Mouse (Mus musculus): ENCODE results near the gene Yme1l1. TPM values are rescaled to one million over a fixed set of nuclear protein-coding genes. Genes with fewer than 3 reads are reported as not detected.
A peak's percentile ranks its signal among the peaks of the same experiment; 100 is the strongest.

The Yme1l1 gene
- 56.0 and 71.0 TPM in 2 replicates for polyA plus RNA-seq (2016; fragmentation: Nextera tagmentation; extraction: Ambion mirVana)

- Histone ChIP-seq H3K27me3 (ENCODE audit: insufficient read depth, poor library complexity, severe bottlenecking) (no peaks in the 10 kb centered on the region), H3K9me3 (no peaks in the 10 kb centered on the region), H3K4me3 (peak within 1 kb of the TSS; percentile 80), H3K4me1 (replicated peaks) (peaks cover 33% of the 10 kb centered on the region), H3K36me3 (peaks cover 19% of the 10 kb centered on the region), H3K27ac (peak within 1 kb of the TSS; percentile 95)
- DNase-seq (ENCODE audit: low spot score): peak; percentile 97
- WGBS: under 1% methylated on average over 61 of the region's 61 CpGs
Observed at GRCm38 (mm10) chr2:23155777-23156607, at the start of gene Yme1l1, which contains the start of gene Mastl. Gene Yme1l1, plus strand, starts transcription at chr2:23156369. Gene Mastl, minus strand, starts transcription at chr2:23156024.

- H3K4me1 ChIP-seq (replicated peaks): no peaks in the 10 kb centered on the region
- H3K36me3 ChIP-seq: peaks cover 72% of the 10 kb centered on the region
- DNase-seq (ENCODE audit: low spot score): no peak
- H3K9me3 ChIP-seq: no peaks in the 10 kb centered on the region
- H3K27me3 ChIP-seq (ENCODE audit: insufficient read depth, poor library complexity, severe bottlenecking): no peaks in the 10 kb centered on the region
- H3K27ac ChIP-seq: no peak overlapping the region
- H3K4me3 ChIP-seq: no peak overlapping the region
Observed at GRCm38 (mm10) chr2:23119573-23119972, 36.6 kb upstream of the Yme1l1 start.

GRCm38 (mm10) chr2:23155199-23155621 is 959 bp upstream of the Yme1l1 start:
- H3K27me3 ChIP-seq (ENCODE audit: insufficient read depth, poor library complexity, severe bottlenecking): no peaks in the 10 kb centered on the region

GRCm38 (mm10) chr2:23156608-23157081 is 476 bp downstream of the Yme1l1 start:
- H3K27ac ChIP-seq: peak overlapping the region; percentile 95
- peaks cover 33% of the 10 kb centered on the region for H3K4me1 ChIP-seq (replicated peaks)
- no peaks in the 10 kb centered on the region for H3K9me3 ChIP-seq
- H3K36me3 ChIP-seq: peaks cover 22% of the 10 kb centered on the region
- no peaks in the 10 kb centered on the region for H3K27me3 ChIP-seq (ENCODE audit: insufficient read depth, poor library complexity, severe bottlenecking)
- H3K4me3 ChIP-seq: peak overlapping the region; percentile 80
- under 1% methylated on average over 17 of the region's 17 CpGs for WGBS
- no peak for DNase-seq (ENCODE audit: low spot score)

More at GRCm38 (mm10) chr2:23155199-23155621, 959 bp upstream of the Yme1l1 start:
- peak overlapping the region; percentile 95 for H3K27ac ChIP-seq
- no peak for DNase-seq (ENCODE audit: low spot score)
- peaks cover 22% of the 10 kb centered on the region for H3K36me3 ChIP-seq
- H3K4me1 ChIP-seq (replicated peaks): peaks cover 33% of the 10 kb centered on the region
- H3K4me3 ChIP-seq: peak overlapping the region; percentile 80
- no peaks in the 10 kb centered on the region for H3K9me3 ChIP-seq
- 9% methylated on average over 5 of the region's 5 CpGs for whole genome bisulfite sequencing

- WGBS: 90% methylated on average over 3 of the region's 3 CpGs
- Histone ChIP-seq H3K9me3 (no peaks in the 10 kb centered on the region), H3K27ac (no peak overlapping the region), H3K4me1 (replicated peaks) (no peaks in the 10 kb centered on the region), H3K36me3 (peaks cover 97% of the 10 kb centered on the region), H3K4me3 (no peak overlapping the region), H3K27me3 (ENCODE audit: insufficient read depth, poor library complexity, severe bottlenecking) (no peaks in the 10 kb centered on the region)
- no peak for DNase-seq (ENCODE audit: low spot score)
Observed at GRCm38 (mm10) chr2:23172305-23172704, 16.1 kb downstream of the Yme1l1 start.

- H3K4me1 ChIP-seq (replicated peaks): no peaks in the 10 kb centered on the region
- H3K9me3 ChIP-seq: no peaks in the 10 kb centered on the region
- H3K36me3 ChIP-seq: peaks cover 95% of the 10 kb centered on the region
- WGBS: 90% methylated on average over 1 of the region's 1 CpGs
- H3K27me3 ChIP-seq (ENCODE audit: insufficient read depth, poor library complexity, severe bottlenecking): no peaks in the 10 kb centered on the region
- no peak overlapping the region for H3K27ac ChIP-seq
- no peak for DNase-seq (ENCODE audit: low spot score)
- no peak overlapping the region for H3K4me3 ChIP-seq
Observed at GRCm38 (mm10) chr2:23194366-23194765, 38.2 kb downstream of the Yme1l1 start.

- Histone ChIP-seq H3K9me3 (no peaks in the 10 kb centered on the region), H3K27me3 (ENCODE audit: insufficient read depth, poor library complexity, severe bottlenecking) (no peaks in the 10 kb centered on the region), H3K36me3 (peaks cover 47% of the 10 kb centered on the region), H3K4me3 (no peak overlapping the region), H3K27ac (no peak overlapping the region), H3K4me1 (replicated peaks) (peaks cover 5% of the 10 kb centered on the region)
- DNase-seq (ENCODE audit: low spot score): no peak
- 90% methylated on average over 1 of the region's 1 CpGs for WGBS
Observed at GRCm38 (mm10) chr2:23201034-23201433, 44.9 kb downstream of the Yme1l1 start.

GRCm38 (mm10) chr2:23202900-23203670 is 46.9 kb downstream of the Yme1l1 start:
- WGBS: 64% methylated on average over 15 of the region's 15 CpGs
- no peaks in the 10 kb centered on the region for H3K9me3 ChIP-seq
- no peak overlapping the region for H3K27ac ChIP-seq
- no peak for DNase-seq (ENCODE audit: low spot score)
- H3K27me3 ChIP-seq (ENCODE audit: insufficient read depth, poor library complexity, severe bottlenecking): no peaks in the 10 kb centered on the region
- H3K4me3 ChIP-seq: no peak overlapping the region
- H3K4me1 ChIP-seq (replicated peaks): peaks cover 5% of the 10 kb centered on the region
- peaks cover 29% of the 10 kb centered on the region for H3K36me3 ChIP-seq

GRCm38 (mm10) chr2:23207070-23207526 is 50.9 kb downstream of the Yme1l1 start, which contains the start of gene 4931423N10Rik:
Gene 4931423N10Rik, plus strand, starts transcription at chr2:23207476.
- Histone ChIP-seq H3K27ac (no peak within 1 kb of the TSS), H3K4me3 (no peak within 1 kb of the TSS), H3K9me3 (no peaks in the 10 kb centered on the region), H3K27me3 (ENCODE audit: insufficient read depth, poor library complexity, severe bottlenecking) (no peaks in the 10 kb centered on the region), H3K36me3 (no peaks in the 10 kb centered on the region), H3K4me1 (replicated peaks) (peaks cover 5% of the 10 kb centered on the region)
- WGBS: 79% methylated on average over 15 of the region's 15 CpGs
- DNase-seq (ENCODE audit: low spot score): no peak

GRCm38 (mm10) chr2:23213661-23214060 is 57.5 kb downstream of the Yme1l1 start:
- no peak overlapping the region for H3K27ac ChIP-seq
- H3K4me1 ChIP-seq (replicated peaks): no peaks in the 10 kb centered on the region
- 85% methylated on average over 5 of the region's 5 CpGs for WGBS
- no peaks in the 10 kb centered on the region for H3K27me3 ChIP-seq (ENCODE audit: insufficient read depth, poor library complexity, severe bottlenecking)
- H3K4me3 ChIP-seq: no peak overlapping the region
- H3K36me3 ChIP-seq: no peaks in the 10 kb centered on the region
- DNase-seq (ENCODE audit: low spot score): no peak
- no peaks in the 10 kb centered on the region for H3K9me3 ChIP-seq

- Histone ChIP-seq H3K27me3 (ENCODE audit: insufficient read depth, poor library complexity, severe bottlenecking) (no peaks in the 10 kb centered on the region), H3K36me3 (no peaks in the 10 kb centered on the region), H3K27ac (no peak overlapping the region), H3K9me3 (no peaks in the 10 kb centered on the region), H3K4me1 (replicated peaks) (no peaks in the 10 kb centered on the region), H3K4me3 (no peak overlapping the region)
- WGBS: 61% methylated on average over 6 of the region's 7 CpGs
- no peak for DNase-seq (ENCODE audit: low spot score)
Observed at GRCm38 (mm10) chr2:23225199-23225598, 69.0 kb downstream of the Yme1l1 start.

GRCm38 (mm10) chr2:23228463-23228862 is 72.3 kb downstream of the Yme1l1 start:
- no peak for DNase-seq (ENCODE audit: low spot score)
- Histone ChIP-seq H3K36me3 (no peaks in the 10 kb centered on the region), H3K4me3 (no peak overlapping the region), H3K27me3 (ENCODE audit: insufficient read depth, poor library complexity, severe bottlenecking) (no peaks in the 10 kb centered on the region), H3K9me3 (no peaks in the 10 kb centered on the region), H3K27ac (no peak overlapping the region), H3K4me1 (replicated peaks) (no peaks in the 10 kb centered on the region)
- 73% methylated on average over 2 of the region's 2 CpGs for WGBS
